Mouse (Mus musculus) midbrain, embryonic 12.5 days (tissue): ENCODE measurements around the gene H2al1b. TPM values are rescaled to one million over a fixed set of nuclear protein-coding genes. Genes with fewer than 3 reads are reported as not detected.
"Not testable (repeated sequence)": the region's sequence is repeated elsewhere in the genome, so short reads cannot be mapped to it uniquely, and the experiment has no call there.

Source experiments
- ATAC-seq: fragments of 200-750 bp; cut with Nextera tagmentation; 2 replicates; pipeline ENCODE4 v1.8.0; 2017; ENCODE audit warnings: low read depth, moderate TSS enrichment, moderate library complexity; ENCODE audit not compliant: low FRiP score
- H3K27ac ChIP-seq: fragments of 300-500 bp; sonication (generic); replicated peaks from 2 replicates; pipeline ENCODE4 v1.5.1; 2016; ENCODE audit warnings: mild to moderate bottlenecking
- H3K27me3 ChIP-seq: fragments of 300-500 bp; sonication (generic); 2 replicates; pipeline ENCODE4 v1.6.1; 2016; ENCODE audit warnings: mild to moderate bottlenecking
- H3K36me3 ChIP-seq: fragments of 300-500 bp; sonication (generic); 2 replicates; pipeline ENCODE4 v1.6.1; 2016
- H3K4me1 ChIP-seq: fragments of 300-500 bp; sonication (generic); 2 replicates; pipeline ENCODE4 v1.6.1; 2016
- H3K4me2 ChIP-seq: fragments of 300-500 bp; sonication (generic); replicated peaks from 2 replicates; pipeline ENCODE4 v1.6.1; 2016; ENCODE audit warnings: mild to moderate bottlenecking, moderate library complexity
- H3K4me3 ChIP-seq: fragments of 300-500 bp; sonication (generic); 2 replicates; pipeline ENCODE4 v1.5.1; 2016; ENCODE audit warnings: mild to moderate bottlenecking
- H3K9ac ChIP-seq: fragments of 300-500 bp; sonication (generic); replicated peaks from 2 replicates; pipeline ENCODE4 v1.6.1; 2016; ENCODE audit warnings: mild to moderate bottlenecking, moderate library complexity
- H3K9me3 ChIP-seq: fragments of 300-500 bp; sonication (generic); 2 replicates; pipeline ENCODE4 v1.6.1; 2016; ENCODE audit warnings: mild to moderate bottlenecking
- WGBS: fragments of 180-500 bp; shearing (Covaris S2); methylation state at CpG from one replicate; pipeline ENCODE4 v1.1.7; 2016; 5-methylcytosine and 5-hydroxymethylcytosine counted together
- polyA plus RNA-seq: library from polyadenylated mRNA; unstranded; fragments of >200 nt; fragmentation: Nextera tagmentation; extraction: Ambion mirVana; gene quantifications from 2 replicates; pipeline ENCODE4 v1.2.1, GENCODE M21; 2016

Gene H2al1b
- not detected in 2 replicates for polyA plus RNA-seq

- not testable (repeated sequence) for H3K9me3 ChIP-seq, H3K36me3 ChIP-seq, H3K4me1 ChIP-seq, H3K4me2 ChIP-seq, H3K27ac ChIP-seq, H3K27me3 ChIP-seq, H3K9ac ChIP-seq, ATAC-seq, H3K4me3 ChIP-seq
- 84% methylated on average over 1 of the region's 3 CpGs for WGBS
Measured at GRCm38 (mm10) chrX:11302132-11302531, at the start of gene H2al1b. Gene H2al1b (plus strand): TSS chrX:11302432.

GRCm38 (mm10) chrX:11254062-11254461, 48.2 kb upstream of the H2al1b start:
- H3K4me3 ChIP-seq = no peak overlapping the region
- H3K9me3 ChIP-seq = no peaks in the 10 kb centered on the region
- H3K27ac ChIP-seq = no peak overlapping the region
- peaks cover 5% of the 10 kb centered on the region; the same call in 1 of the 2 replicates for H3K27me3 ChIP-seq
- H3K4me1 ChIP-seq = 0 out of 2 replicates have a peak, but pooled peaks cover 4% of the 10 kb centered on the region
- 81% methylated on average over 5 of the region's 5 CpGs for WGBS
- ATAC-seq = no peak
- H3K4me2 ChIP-seq = no peak overlapping the region
- no peaks in the 10 kb centered on the region for H3K36me3 ChIP-seq
- H3K9ac ChIP-seq = no peak overlapping the region

- no peak for ATAC-seq
- Histone ChIP-seq H3K4me3 (no peak overlapping the region), H3K36me3 (no peaks in the 10 kb centered on the region), H3K4me1 (0 out of 2 replicates have a peak, but pooled peaks cover 4% of the 10 kb centered on the region), H3K9me3 (no peaks in the 10 kb centered on the region), H3K4me2 (no peak overlapping the region), H3K27me3 (peaks cover 10% of the 10 kb centered on the region; the same call in 1 of the 2 replicates), H3K27ac (no peak overlapping the region), H3K9ac (no peak overlapping the region)
- WGBS = 60% methylated on average over 11 of the region's 11 CpGs
Measured at GRCm38 (mm10) chrX:11254521-11255207, 47.6 kb upstream of the H2al1b start.

GRCm38 (mm10) chrX:11255564-11256360, 46.5 kb upstream of the H2al1b start:
- no peak for ATAC-seq
- H3K9ac ChIP-seq = no peak overlapping the region
- no peaks in the 10 kb centered on the region for H3K36me3 ChIP-seq
- H3K4me3 ChIP-seq = no peak overlapping the region
- no peak overlapping the region for H3K4me2 ChIP-seq
- 68% methylated on average over 8 of the region's 8 CpGs for WGBS
- peaks cover 10% of the 10 kb centered on the region; the same call in 1 of the 2 replicates for H3K27me3 ChIP-seq
- no peaks in the 10 kb centered on the region for H3K9me3 ChIP-seq
- 0 out of 2 replicates have a peak, but pooled peaks cover 4% of the 10 kb centered on the region for H3K4me1 ChIP-seq
- H3K27ac ChIP-seq = no peak overlapping the region

- Histone ChIP-seq H3K9ac (no peak overlapping the region), H3K9me3 (no peaks in the 10 kb centered on the region), H3K4me2 (no peak overlapping the region), H3K4me3 (no peak overlapping the region), H3K36me3 (no peaks in the 10 kb centered on the region), H3K4me1 (no peaks in the 10 kb centered on the region), H3K27ac (no peak overlapping the region), H3K27me3 (peaks cover 14% of the 10 kb centered on the region; the same call in 1 of the 2 replicates)
- no peak for ATAC-seq
- whole genome bisulfite sequencing = 79% methylated on average over 8 of the region's 8 CpGs
Measured at GRCm38 (mm10) chrX:11264918-11265317, 37.3 kb upstream of the H2al1b start.

- no peak overlapping the region for H3K4me3 ChIP-seq
- WGBS = 66% methylated on average over 7 of the region's 7 CpGs
- H3K36me3 ChIP-seq = no peaks in the 10 kb centered on the region
- H3K4me2 ChIP-seq = no peak overlapping the region
- no peak for ATAC-seq
- no peaks in the 10 kb centered on the region for H3K9me3 ChIP-seq
- no peak overlapping the region for H3K27ac ChIP-seq
- no peak overlapping the region for H3K9ac ChIP-seq
- peaks cover 14% of the 10 kb centered on the region; the same call in 1 of the 2 replicates for H3K27me3 ChIP-seq
- no peaks in the 10 kb centered on the region for H3K4me1 ChIP-seq
Measured at GRCm38 (mm10) chrX:11267791-11268190, 34.4 kb upstream of the H2al1b start.

GRCm38 (mm10) chrX:11269074-11269473, 33.2 kb upstream of the H2al1b start:
- no peak for ATAC-seq
- Histone ChIP-seq H3K27me3 (peaks cover 14% of the 10 kb centered on the region; the same call in 1 of the 2 replicates), H3K9ac (no peak overlapping the region), H3K27ac (no peak overlapping the region), H3K4me3 (no peak overlapping the region), H3K4me2 (no peak overlapping the region), H3K4me1 (no peaks in the 10 kb centered on the region), H3K36me3 (no peaks in the 10 kb centered on the region), H3K9me3 (no peaks in the 10 kb centered on the region)
- 86% methylated on average over 3 of the region's 3 CpGs for WGBS

- Histone ChIP-seq H3K27me3 (no peaks in the 10 kb centered on the region), H3K9me3 (no peaks in the 10 kb centered on the region), H3K4me3 (no peak overlapping the region), H3K9ac (no peak overlapping the region), H3K27ac (no peak overlapping the region), H3K4me2 (no peak overlapping the region), H3K36me3 (no peaks in the 10 kb centered on the region), H3K4me1 (no peaks in the 10 kb centered on the region)
- no peak for ATAC-seq
- 86% methylated on average over 3 of the region's 3 CpGs for WGBS
Measured at GRCm38 (mm10) chrX:11273190-11273589, 29.0 kb upstream of the H2al1b start.

- no peak overlapping the region for H3K27ac ChIP-seq
- ATAC-seq = no peak
- no peaks in the 10 kb centered on the region for H3K9me3 ChIP-seq
- no peak overlapping the region for H3K4me2 ChIP-seq
- H3K4me3 ChIP-seq = no peak overlapping the region
- H3K27me3 ChIP-seq = no peaks in the 10 kb centered on the region
- WGBS = 82% methylated on average over 6 of the region's 6 CpGs
- no peaks in the 10 kb centered on the region for H3K4me1 ChIP-seq
- H3K36me3 ChIP-seq = no peaks in the 10 kb centered on the region
- H3K9ac ChIP-seq = no peak overlapping the region
Measured at GRCm38 (mm10) chrX:11277083-11277482, 25.1 kb upstream of the H2al1b start.

GRCm38 (mm10) chrX:11280741-11281140, 21.5 kb upstream of the H2al1b start:
- Histone ChIP-seq H3K4me3 (no peak overlapping the region), H3K36me3 (no peaks in the 10 kb centered on the region), H3K27me3 (no peaks in the 10 kb centered on the region), H3K27ac (no peak overlapping the region), H3K4me2 (no peak overlapping the region), H3K9me3 (no peaks in the 10 kb centered on the region), H3K9ac (no peak overlapping the region), H3K4me1 (no peaks in the 10 kb centered on the region)
- 77% methylated on average over 2 of the region's 2 CpGs for whole genome bisulfite sequencing
- ATAC-seq = no peak

- Histone ChIP-seq H3K4me3 (no peak overlapping the region), H3K27me3 (peaks cover 16% of the 10 kb centered on the region; the same call in 1 of the 2 replicates), H3K4me2 (no peak overlapping the region), H3K9ac (no peak overlapping the region), H3K27ac (no peak overlapping the region), H3K4me1 (no peaks in the 10 kb centered on the region), H3K9me3 (no peaks in the 10 kb centered on the region), H3K36me3 (no peaks in the 10 kb centered on the region)
- no peak for ATAC-seq
- 82% methylated on average over 14 of the region's 14 CpGs for WGBS
Measured at GRCm38 (mm10) chrX:11288306-11288882, 13.8 kb upstream of the H2al1b start.

- Histone ChIP-seq H3K4me1 (no peaks in the 10 kb centered on the region), H3K4me2 (no peak overlapping the region), H3K27me3 (peaks cover 16% of the 10 kb centered on the region; the same call in 1 of the 2 replicates), H3K36me3 (no peaks in the 10 kb centered on the region), H3K9ac (no peak overlapping the region), H3K9me3 (no peaks in the 10 kb centered on the region), H3K27ac (no peak overlapping the region), H3K4me3 (no peak overlapping the region)
- no peak for ATAC-seq
- 47% methylated on average over 4 of the region's 4 CpGs for WGBS
Measured at GRCm38 (mm10) chrX:11289244-11289643, 13.0 kb upstream of the H2al1b start.
